Mouse (Mus musculus) spleen, adult 2 months (tissue): ENCODE data around the gene Gstp1. TPM values are rescaled to one million over a fixed set of nuclear protein-coding genes. Genes with fewer than 3 reads are reported as not detected.
"Not testable (repeated sequence)": the region's sequence is repeated elsewhere in the genome, so short reads cannot be mapped to it uniquely, and the experiment has no call there.

Experiments used
- DNase-seq, 2 experiments: peaks; one replicate each; pipeline versions ENCODE4 v3.0.0 to v3.0.0-alpha.2; 2012 to 2021; ENCODE audit warnings: low spot score in 2 of 2, low read depth in 1 of 2
- H3K27ac ChIP-seq: fragments of 200-500 bp; 2 replicates; pipeline ENCODE4 v1.5.1; 2012; ENCODE audit warnings: low read length, inconsistent platforms; ENCODE audit not compliant: insufficient read depth
- H3K27me3 ChIP-seq: fragments of 200-500 bp; 2 replicates; pipeline ENCODE4 v1.6.1; 2012; ENCODE audit warnings: mild to moderate bottlenecking, moderate library complexity, low read length, inconsistent platforms; ENCODE audit not compliant: control insufficient read depth, insufficient read depth
- H3K36me3 ChIP-seq: fragments of 200-500 bp; 2 replicates; pipeline ENCODE4 v1.6.1; 2012; ENCODE audit warnings: mild to moderate bottlenecking, low read length, inconsistent platforms; ENCODE audit not compliant: control insufficient read depth, insufficient read depth
- H3K4me1 ChIP-seq: fragments of 200-500 bp; 2 replicates; pipeline ENCODE4 v1.6.1; 2011; ENCODE audit warnings: inconsistent platforms; ENCODE audit not compliant: control insufficient read depth, insufficient read depth, insufficient read length
- H3K4me3 ChIP-seq: fragments of 200-500 bp; 2 replicates; pipeline ENCODE4 v1.5.1; 2011; ENCODE audit warnings: mild to moderate bottlenecking, inconsistent platforms; ENCODE audit not compliant: insufficient read depth, insufficient read length; ENCODE audit errors: extremely low read depth
- CTCF ChIP-seq: fragments of 200-500 bp; IDR thresholded peaks from 2 replicates; pipeline ENCODE4 v1.5.1; 2011; ENCODE audit warnings: mild to moderate bottlenecking, inconsistent platforms; ENCODE audit not compliant: insufficient read depth, insufficient read length, insufficient replicate concordance; ENCODE audit errors: extremely low read depth
- POLR2A ChIP-seq: fragments of 200-500 bp; IDR thresholded peaks from 2 replicates; pipeline ENCODE4 v1.6.1; 2011; ENCODE audit warnings: low read depth, low read length, inconsistent platforms
- WGBS: fragments of 180-500 bp; shearing (Covaris S2); methylation state at CpG from one replicate; pipeline ENCODE4 v1.1.7; 2018; 5-methylcytosine and 5-hydroxymethylcytosine counted together
- polyA plus RNA-seq: library from polyadenylated mRNA; depleted of rRNA; stranded (reverse); fragments of >200 nt; gene quantifications from 2 replicates; pipeline ENCODE4 v1.2.3, GENCODE M21; 2012

Gene Gstp1
- polyA plus RNA-seq, 1 experiment, result 179 TPM

- TF ChIP-seq POLR2A (no peak), CTCF (no peak)
- H3K4me1 ChIP-seq, result peaks cover 2% of the 10 kb centered on the region; the same call in 1 of the 2 replicates
- no peak for DNase-seq
- no peak overlapping the region for H3K4me3 ChIP-seq
- H3K27me3 ChIP-seq, result no peaks in the 10 kb centered on the region
- no peaks in the 10 kb centered on the region for H3K36me3 ChIP-seq
- WGBS, result 84% methylated on average over 15 of the region's 15 CpGs
- no peak overlapping the region for H3K27ac ChIP-seq
Measured at GRCm38 (mm10) chr19:4055947-4056693, 18.3 kb upstream of the Gstp1 start.

GRCm38 (mm10) chr19:4055216-4055946 is 17.6 kb upstream of the Gstp1 start:
- Histone ChIP-seq H3K27ac (no peak overlapping the region), H3K27me3 (no peaks in the 10 kb centered on the region), H3K36me3 (no peaks in the 10 kb centered on the region), H3K4me1 (peaks cover 2% of the 10 kb centered on the region; the same call in 1 of the 2 replicates), H3K4me3 (no peak overlapping the region)
- DNase-seq, result no peak
- WGBS, result 81% methylated on average over 8 of the region's 8 CpGs
- no peak for TF ChIP-seq CTCF
- no peak for TF ChIP-seq POLR2A

- no peaks in the 10 kb centered on the region for H3K27me3 ChIP-seq
- no peak for DNase-seq
- no peak for TF ChIP-seq POLR2A
- no peak for TF ChIP-seq CTCF
- peaks cover under 1% of the 10 kb centered on the region; the same call in 1 of the 2 replicates for H3K4me1 ChIP-seq
- H3K27ac ChIP-seq, result no peak overlapping the region
- WGBS, result 91% methylated on average over 5 of the region's 5 CpGs
- no peak overlapping the region for H3K4me3 ChIP-seq
- no peaks in the 10 kb centered on the region for H3K36me3 ChIP-seq
Measured at GRCm38 (mm10) chr19:4054613-4055012, 16.8 kb upstream of the Gstp1 start.

GRCm38 (mm10) chr19:4052516-4053030 is 14.8 kb upstream of the Gstp1 start:
- TF ChIP-seq CTCF, result no peak
- no peak for TF ChIP-seq POLR2A
- H3K4me3 ChIP-seq, result no peak overlapping the region
- H3K36me3 ChIP-seq, result no peaks in the 10 kb centered on the region
- H3K4me1 ChIP-seq, result no peaks in the 10 kb centered on the region
- H3K27ac ChIP-seq, result no peak overlapping the region
- H3K27me3 ChIP-seq, result no peaks in the 10 kb centered on the region
- 43% methylated on average over 5 of the region's 5 CpGs for WGBS
- no peak for DNase-seq

- WGBS, result 37% methylated on average over 10 of the region's 10 CpGs
- peak; percentile 77; the same call in 1 of the 2 replicates for TF ChIP-seq CTCF
- TF ChIP-seq POLR2A, result no peak
- H3K27me3 ChIP-seq, result no peaks in the 10 kb centered on the region
- no peaks in the 10 kb centered on the region for H3K4me1 ChIP-seq
- H3K27ac ChIP-seq, result no peak overlapping the region
- H3K36me3 ChIP-seq, result no peaks in the 10 kb centered on the region
- H3K4me3 ChIP-seq, result no peak overlapping the region
- peak; percentile 41 to 66 for DNase-seq
Measured at GRCm38 (mm10) chr19:4051741-4052515, 14.1 kb upstream of the Gstp1 start.

- H3K27me3 ChIP-seq, result no peaks in the 10 kb centered on the region
- TF ChIP-seq CTCF (no peak), POLR2A (no peak)
- no peaks in the 10 kb centered on the region for H3K4me1 ChIP-seq
- no peak for DNase-seq
- H3K4me3 ChIP-seq, result no peak overlapping the region
- H3K36me3 ChIP-seq, result no peaks in the 10 kb centered on the region
- H3K27ac ChIP-seq, result no peak overlapping the region
- WGBS, result 99% methylated on average over 5 of the region's 5 CpGs
Measured at GRCm38 (mm10) chr19:4051016-4051415, 13.2 kb upstream of the Gstp1 start.

GRCm38 (mm10) chr19:4049069-4049468 is 11.3 kb upstream of the Gstp1 start:
- H3K4me3 ChIP-seq, H3K27me3 ChIP-seq, DNase-seq, H3K36me3 ChIP-seq, H3K27ac ChIP-seq, H3K4me1 ChIP-seq: not testable (repeated sequence)
- WGBS, result 78% methylated on average over 5 of the region's 5 CpGs
